Mouse (Mus musculus) limb, embryonic 10.5 days (tissue): ENCODE data around the gene Pabpc4. TPM values are rescaled to one million over a fixed set of nuclear protein-coding genes. Genes with fewer than 3 reads are reported as not detected.
"Not testable (repeated sequence)": the region's sequence is repeated elsewhere in the genome, so short reads cannot be mapped to it uniquely, and the experiment has no call there.

Source experiments
- DNase-seq: peaks from one replicate; pipeline ENCODE4 v3.0.0-alpha.2; 2017; ENCODE audit warnings: low spot score
- H3K27ac ChIP-seq: fragments of 300-500 bp; sonication (generic); 2 replicates; pipeline ENCODE4 v1.5.1; 2016; ENCODE audit warnings: mild to moderate bottlenecking
- H3K27me3 ChIP-seq: fragments of 300-500 bp; sonication (generic); 2 replicates; pipeline ENCODE4 v1.6.1; 2016; ENCODE audit warnings: low read depth, mild to moderate bottlenecking; ENCODE audit not compliant: poor library complexity, severe bottlenecking
- H3K36me3 ChIP-seq: fragments of 300-500 bp; sonication (generic); 2 replicates; pipeline ENCODE4 v1.6.1; 2016; ENCODE audit warnings: mild to moderate bottlenecking, moderate library complexity
- H3K4me1 ChIP-seq: fragments of 300-500 bp; sonication (generic); 2 replicates; pipeline ENCODE4 v1.6.1; 2016
- H3K4me3 ChIP-seq: fragments of 300-500 bp; sonication (generic); 2 replicates; pipeline ENCODE4 v1.5.1; 2016; ENCODE audit warnings: mild to moderate bottlenecking, moderate library complexity
- H3K9me3 ChIP-seq: fragments of 300-500 bp; sonication (generic); replicated peaks from 2 replicates; pipeline ENCODE4 v1.6.1; 2016; ENCODE audit warnings: mild to moderate bottlenecking
- WGBS: fragments of 180-500 bp; shearing (Covaris S2); methylation state at CpG from one replicate; pipeline ENCODE4 v1.1.7; 2016; 5-methylcytosine and 5-hydroxymethylcytosine counted together
- polyA plus RNA-seq: library from polyadenylated mRNA; unstranded; fragments of >200 nt; fragmentation: Nextera tagmentation; extraction: Ambion mirVana; gene quantifications from 2 replicates; pipeline ENCODE4 v1.2.1, GENCODE M21; 2016

Gene Pabpc4
- polyA plus RNA-seq, 1 experiment from 2014 or later, result 54.1 TPM

DNA sequence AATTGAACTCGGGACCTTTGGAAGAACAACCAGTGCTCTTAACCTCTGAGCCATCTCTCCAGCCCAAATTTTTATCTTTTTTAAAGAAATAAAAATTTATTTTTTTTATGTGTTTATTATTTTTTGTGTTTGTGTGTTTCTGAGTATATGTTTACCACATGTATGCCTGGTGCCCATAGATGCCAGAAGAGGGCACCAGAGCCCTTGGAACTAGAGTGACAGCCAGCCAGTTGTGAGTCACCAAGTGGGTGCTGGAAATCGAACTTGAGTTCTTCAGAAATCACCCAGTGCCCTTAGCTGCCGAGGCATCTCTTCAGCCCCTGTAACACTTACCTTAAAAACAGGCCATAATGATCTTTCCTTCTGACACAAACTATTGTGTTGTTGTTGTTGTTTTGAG, 8.9 kb downstream of the Pabpc4 start:
- no peak overlapping the region for H3K4me3 ChIP-seq
- DNase-seq, result no peak
- WGBS, result 90% methylated on average over 3 of the region's 3 CpGs
- H3K9me3 ChIP-seq, result no peaks in the 10 kb centered on the region
- no peaks in the 10 kb centered on the region for H3K4me1 ChIP-seq
- H3K27ac ChIP-seq, result no peak overlapping the region
- no peaks in the 10 kb centered on the region for H3K27me3 ChIP-seq
- no peaks in the 10 kb centered on the region for H3K36me3 ChIP-seq

DNA sequence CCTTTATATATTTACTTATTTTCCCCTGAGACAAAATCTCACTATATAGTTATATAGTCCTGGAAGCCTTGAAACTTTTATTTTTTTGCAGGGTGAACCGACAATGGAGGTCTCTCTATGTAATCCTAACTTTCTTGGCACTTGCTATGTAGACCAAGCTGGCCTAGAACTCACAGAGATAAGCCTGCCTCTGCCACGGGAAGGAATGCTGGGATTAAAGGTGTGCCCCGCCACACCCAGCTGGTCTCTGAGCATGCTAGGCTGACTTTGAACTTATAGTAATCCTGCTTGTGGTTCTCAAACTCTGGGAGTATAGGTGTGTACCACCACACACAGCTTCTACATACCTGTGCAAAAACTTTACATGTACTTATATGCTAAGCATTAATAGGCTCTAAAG, 18.0 kb downstream of the Pabpc4 start:
- no peaks in the 10 kb centered on the region for H3K9me3 ChIP-seq
- no peak overlapping the region for H3K27ac ChIP-seq
- H3K4me3 ChIP-seq, result no peak overlapping the region
- peaks cover 13% of the 10 kb centered on the region for H3K36me3 ChIP-seq
- no peaks in the 10 kb centered on the region for H3K27me3 ChIP-seq
- H3K4me1 ChIP-seq, result peaks cover 15% of the 10 kb centered on the region
- WGBS, result 69% methylated on average over 3 of the region's 3 CpGs
- no peak for DNase-seq

DNA sequence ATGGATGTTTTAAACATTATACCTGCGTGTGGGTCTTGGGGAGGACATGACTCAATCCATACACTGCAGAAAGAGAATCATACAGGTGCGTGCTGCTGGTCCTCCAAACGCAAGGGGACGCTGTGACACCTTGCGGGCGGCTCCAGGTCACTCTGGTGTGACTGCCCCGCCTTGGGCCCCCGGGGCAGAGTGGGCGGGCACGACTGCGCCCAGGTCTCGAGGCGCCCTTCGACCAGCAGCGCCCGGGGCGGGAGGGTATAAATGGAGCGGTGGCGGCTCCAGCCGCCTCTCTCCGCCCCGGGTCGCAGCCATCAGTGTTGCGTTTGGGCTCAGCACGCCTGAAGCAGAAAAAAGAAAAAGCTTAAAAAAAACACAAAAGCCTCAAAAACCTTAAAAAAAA, 20.3 kb downstream of the Pabpc4 start:
- peak overlapping the region; percentile 66 for H3K4me3 ChIP-seq
- WGBS, result under 1% methylated on average over 25 of the region's 25 CpGs
- peak; percentile 97 for DNase-seq
- no peaks in the 10 kb centered on the region for H3K9me3 ChIP-seq
- no peaks in the 10 kb centered on the region for H3K27me3 ChIP-seq
- peaks cover 37% of the 10 kb centered on the region for H3K36me3 ChIP-seq
- H3K27ac ChIP-seq, result peak overlapping the region; percentile 77; the same call in 1 of the 2 replicates
- H3K4me1 ChIP-seq, result peaks cover 28% of the 10 kb centered on the region

DNA sequence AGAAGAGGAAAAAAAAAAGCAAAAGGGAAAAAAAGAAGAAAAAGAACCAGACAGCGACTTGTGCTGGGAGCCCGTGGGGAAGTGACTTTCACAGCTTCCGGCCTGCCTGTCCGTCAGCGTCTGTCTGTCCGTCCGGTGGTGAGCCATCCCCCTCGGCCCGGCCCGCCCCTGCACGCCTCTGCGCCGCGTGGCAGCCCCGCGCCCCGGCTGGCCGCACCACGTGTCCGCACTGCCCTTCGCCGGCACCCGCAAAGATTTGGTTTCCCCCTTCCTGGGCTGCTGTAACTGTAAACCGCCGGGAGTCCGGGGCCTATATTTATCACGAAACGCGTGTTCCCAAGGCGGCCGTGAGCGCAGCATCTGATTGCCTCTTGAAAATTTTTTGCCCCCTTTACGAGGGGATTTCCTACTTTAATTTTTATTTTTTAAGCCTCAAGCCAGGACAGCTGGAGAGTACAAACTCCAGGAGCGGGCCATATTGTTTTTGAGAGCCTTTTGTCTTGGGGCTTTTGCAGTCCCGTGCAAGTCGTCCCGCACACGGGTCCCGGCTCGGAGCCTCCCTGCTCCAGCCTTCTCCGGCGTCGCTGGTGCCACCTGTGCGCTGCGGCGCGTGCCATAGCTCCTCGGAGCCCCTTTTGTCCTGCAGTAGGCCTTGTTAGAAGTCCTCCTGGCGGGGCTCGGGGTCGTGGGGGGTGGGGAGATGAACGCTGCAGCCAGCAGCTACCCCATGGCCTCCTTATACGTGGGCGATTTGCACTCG, 20.9 kb downstream of the Pabpc4 start:
- H3K27ac ChIP-seq, result peak overlapping the region; percentile 76

DNA sequence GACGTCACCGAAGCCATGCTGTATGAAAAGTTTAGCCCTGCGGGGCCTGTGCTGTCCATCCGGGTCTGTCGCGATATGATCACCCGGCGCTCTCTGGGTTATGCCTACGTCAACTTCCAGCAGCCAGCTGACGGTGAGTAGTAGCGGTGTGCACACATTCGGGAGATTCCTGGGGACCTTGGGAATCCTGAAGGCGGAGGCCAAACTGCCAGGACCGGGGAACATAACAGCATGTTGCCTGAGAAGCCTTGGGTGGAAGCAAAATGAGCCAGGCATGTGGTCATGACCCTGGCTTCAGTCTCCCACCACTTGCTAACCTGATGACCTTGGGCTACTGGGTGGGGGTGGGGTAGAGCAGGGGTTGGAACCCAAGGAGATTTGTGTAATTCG, 21.5 kb downstream of the Pabpc4 start:
- DNase-seq, result peak; percentile 47
- H3K36me3 ChIP-seq, result peaks cover 48% of the 10 kb centered on the region
- H3K27ac ChIP-seq, result peak overlapping the region; percentile 76
- H3K4me1 ChIP-seq, result peaks cover 30% of the 10 kb centered on the region
- not testable (repeated sequence) for H3K27me3 ChIP-seq, H3K9me3 ChIP-seq
- under 1% methylated on average over 13 of the region's 15 CpGs for WGBS
- H3K4me3 ChIP-seq, result peak overlapping the region; percentile 66

More for the DNA sequence above, 20.9 kb downstream of the Pabpc4 start:
- not testable (repeated sequence) for H3K27me3 ChIP-seq, DNase-seq, H3K9me3 ChIP-seq
- peak overlapping the region; percentile 66 for H3K4me3 ChIP-seq
- H3K4me1 ChIP-seq, result peaks cover 28% of the 10 kb centered on the region
- under 1% methylated on average over 46 of the region's 55 CpGs for WGBS
- peaks cover 43% of the 10 kb centered on the region for H3K36me3 ChIP-seq

DNA sequence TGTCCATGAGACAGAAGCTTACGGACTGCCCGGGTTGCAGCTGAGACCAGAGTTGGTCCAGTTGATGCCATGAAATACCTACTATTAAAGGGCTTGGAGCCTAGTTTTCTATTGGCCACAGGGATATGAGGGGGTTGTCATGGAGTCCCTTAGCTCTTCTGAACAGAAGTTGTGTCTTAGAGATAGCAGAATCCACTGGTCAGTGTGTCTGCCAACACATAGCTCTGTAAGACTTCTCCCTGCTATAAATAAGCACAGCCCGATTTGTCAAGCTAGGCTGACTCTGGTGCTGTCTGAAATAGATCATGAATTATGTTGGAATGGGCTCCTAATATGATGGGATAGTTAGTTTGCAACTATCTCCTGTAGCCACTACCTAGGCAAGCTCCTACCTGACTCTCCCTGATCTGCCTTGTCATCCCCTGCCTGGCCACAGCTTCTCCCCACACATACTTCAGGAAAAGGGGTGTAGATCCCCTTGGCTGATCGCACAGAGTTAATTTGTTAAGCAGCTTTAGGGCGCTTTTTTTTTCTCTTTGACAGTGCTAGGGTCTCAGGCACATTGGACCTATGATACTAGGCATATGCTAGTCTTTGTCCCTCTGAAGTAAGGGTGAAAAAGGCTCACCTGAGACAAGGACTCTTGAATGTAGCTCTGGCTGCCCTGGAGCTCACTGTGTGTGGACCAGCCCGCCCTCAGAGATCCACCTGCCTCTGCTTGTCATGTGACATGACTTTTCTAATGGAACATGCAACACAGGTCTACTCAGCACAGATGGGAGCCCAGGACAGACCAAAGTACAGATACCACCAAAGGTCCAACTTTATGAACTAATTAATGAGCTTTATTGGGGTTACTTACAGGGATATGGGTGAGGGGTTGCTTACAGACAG, 22.8 kb downstream of the Pabpc4 start:
- Histone ChIP-seq H3K36me3 (peaks cover 61% of the 10 kb centered on the region), H3K27ac (no peak overlapping the region)
- WGBS, result 79% methylated on average over 6 of the region's 6 CpGs

DNA sequence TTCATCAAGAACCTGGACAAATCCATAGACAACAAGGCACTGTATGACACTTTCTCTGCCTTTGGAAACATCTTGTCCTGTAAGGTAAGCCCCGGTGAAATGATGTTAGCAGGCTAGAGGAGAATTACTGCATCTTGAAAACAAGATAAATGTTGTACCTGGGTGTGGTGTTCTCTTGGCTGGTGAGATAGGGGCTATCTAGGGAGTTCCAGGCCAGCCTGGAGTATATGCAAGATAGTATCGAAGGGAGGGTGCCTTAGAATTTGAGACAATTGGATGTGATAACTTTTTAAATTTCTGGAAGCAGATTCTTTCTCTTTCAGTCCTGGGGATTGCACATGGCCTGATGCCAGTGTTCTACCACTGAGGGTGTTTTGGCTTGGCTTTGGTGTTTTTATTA, 24.6 kb downstream of the Pabpc4 start:
- no peaks in the 10 kb centered on the region for H3K9me3 ChIP-seq
- H3K4me3 ChIP-seq, result no peak overlapping the region
- no peak for DNase-seq
- H3K27ac ChIP-seq, result no peak overlapping the region
- H3K27me3 ChIP-seq, result no peaks in the 10 kb centered on the region
- WGBS, result 94% methylated on average over 2 of the region's 2 CpGs
- H3K4me1 ChIP-seq, result peaks cover 43% of the 10 kb centered on the region
- H3K36me3 ChIP-seq, result peaks cover 78% of the 10 kb centered on the region

More for the DNA sequence above, 22.8 kb downstream of the Pabpc4 start:
- DNase-seq, result no peak
- H3K9me3 ChIP-seq, result no peaks in the 10 kb centered on the region
- H3K27me3 ChIP-seq, result no peaks in the 10 kb centered on the region
- H3K4me3 ChIP-seq, result peak overlapping the region; percentile 66
- peaks cover 42% of the 10 kb centered on the region for H3K4me1 ChIP-seq

DNA sequence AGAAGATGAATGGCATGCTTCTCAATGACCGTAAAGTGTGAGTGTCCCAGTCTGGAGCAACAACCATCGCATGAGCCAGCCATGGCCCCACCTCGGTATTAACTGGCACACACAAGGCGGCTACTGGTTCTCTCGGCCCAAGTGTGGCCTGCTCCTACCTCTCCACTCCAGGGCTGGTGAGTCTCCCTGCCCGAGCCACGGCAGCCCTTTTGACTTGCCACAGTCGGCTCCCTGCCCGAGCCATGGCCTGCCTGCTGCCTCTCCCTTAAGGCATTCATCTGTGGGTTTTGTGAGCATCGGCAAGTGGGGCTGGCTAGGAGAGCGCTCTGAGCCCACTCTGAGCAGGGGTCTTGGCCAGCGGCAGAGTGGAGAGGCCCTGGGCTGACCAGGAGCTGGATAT, 26.9 kb downstream of the Pabpc4 start:
- Histone ChIP-seq H3K27ac (no peak overlapping the region), H3K9me3 (no peaks in the 10 kb centered on the region), H3K27me3 (no peaks in the 10 kb centered on the region), H3K4me3 (no peak overlapping the region), H3K36me3 (peaks cover 98% of the 10 kb centered on the region), H3K4me1 (peaks cover 38% of the 10 kb centered on the region)
- 89% methylated on average over 12 of the region's 12 CpGs for WGBS
- DNase-seq, result no peak

DNA sequence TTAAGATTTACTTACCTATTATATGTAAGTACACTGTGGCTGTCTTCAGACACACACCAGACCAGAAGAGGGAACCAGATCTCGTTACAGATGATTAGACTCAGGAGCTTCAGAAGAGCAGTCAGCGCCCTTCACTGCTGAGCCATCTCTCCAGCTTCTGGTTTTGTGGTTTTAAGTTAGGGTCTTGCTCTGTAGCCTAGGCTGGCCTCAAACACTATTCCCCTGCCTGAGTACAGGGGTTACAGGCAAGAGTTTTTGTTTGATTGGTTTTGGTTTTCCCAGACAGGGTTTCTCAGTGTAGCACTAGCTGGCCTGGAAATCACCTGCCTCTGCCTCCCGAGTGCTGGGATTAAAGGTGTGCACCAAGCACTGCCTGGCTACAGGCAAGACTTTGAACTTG, 30.2 kb downstream of the Pabpc4 start:
- DNase-seq, result no peak
- no peaks in the 10 kb centered on the region for H3K9me3 ChIP-seq
- no peak overlapping the region for H3K27ac ChIP-seq
- no peak overlapping the region for H3K4me3 ChIP-seq
- peaks cover 16% of the 10 kb centered on the region for H3K4me1 ChIP-seq
- no peaks in the 10 kb centered on the region for H3K27me3 ChIP-seq
- WGBS, result 88% methylated on average over 3 of the region's 3 CpGs
- peaks cover 98% of the 10 kb centered on the region for H3K36me3 ChIP-seq

DNA sequence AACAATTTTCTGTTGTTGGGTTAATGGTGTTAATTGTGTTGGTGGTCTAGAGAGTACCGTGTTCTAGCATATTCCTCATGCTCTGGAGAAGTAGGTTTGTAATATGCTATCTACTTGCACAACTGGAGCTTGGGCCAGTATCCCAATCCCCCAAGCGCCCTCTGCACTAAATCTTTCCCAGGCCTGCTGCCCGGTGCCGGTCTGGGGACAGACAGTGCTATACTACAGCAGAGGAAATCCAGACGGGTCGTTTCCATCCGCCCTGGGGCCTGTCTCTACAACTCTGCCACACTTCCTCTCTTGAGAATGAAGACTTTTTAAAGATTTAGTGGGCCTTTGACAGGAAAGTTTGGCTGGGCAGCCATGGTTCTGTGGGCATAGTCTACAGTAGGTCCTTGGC, 30.8 kb downstream of the Pabpc4 start:
- peaks cover 98% of the 10 kb centered on the region for H3K36me3 ChIP-seq
- DNase-seq, result no peak
- H3K9me3 ChIP-seq, result no peaks in the 10 kb centered on the region
- peaks cover 15% of the 10 kb centered on the region for H3K4me1 ChIP-seq
- WGBS, result 85% methylated on average over 7 of the region's 7 CpGs
- no peak overlapping the region for H3K4me3 ChIP-seq
- no peak overlapping the region for H3K27ac ChIP-seq
- no peaks in the 10 kb centered on the region for H3K27me3 ChIP-seq

DNA sequence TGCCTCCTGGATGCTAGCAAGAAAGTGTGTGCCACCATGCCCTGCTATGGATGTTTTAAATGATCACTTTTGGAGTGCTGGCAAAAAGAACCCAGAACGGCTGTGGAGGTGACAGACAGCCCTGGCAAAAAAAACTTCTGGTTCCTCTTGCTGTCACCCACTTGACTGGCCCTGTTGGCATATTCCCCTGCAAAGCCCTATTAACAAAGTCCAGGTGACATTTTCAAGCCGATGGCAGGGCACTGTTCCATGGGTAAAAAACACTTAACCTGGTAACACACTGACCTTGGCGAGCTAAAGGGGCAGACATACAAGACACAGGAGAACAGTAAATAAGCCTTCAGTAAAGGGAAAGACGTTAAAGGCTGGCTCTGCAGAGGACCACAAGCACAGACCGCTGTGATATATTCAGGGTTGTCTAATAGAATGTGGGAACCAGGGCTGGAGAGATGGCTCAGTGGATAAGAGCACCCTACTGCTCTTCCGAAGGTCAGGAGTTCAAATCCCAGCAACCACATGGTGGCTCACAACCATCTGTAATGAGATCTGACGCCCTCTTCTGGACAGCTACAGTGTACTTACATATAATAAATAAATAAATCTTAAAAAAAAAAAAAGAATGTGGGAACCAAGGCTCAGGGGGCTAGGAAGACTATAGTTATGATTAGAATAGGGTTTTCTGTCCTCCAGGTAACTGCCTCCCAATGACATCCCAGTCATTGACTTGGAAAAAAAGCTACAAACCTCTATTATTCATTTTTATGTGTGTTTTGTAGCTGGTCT, 31.7 kb downstream of the Pabpc4 start:
- peaks cover 12% of the 10 kb centered on the region for H3K4me1 ChIP-seq
- no peaks in the 10 kb centered on the region for H3K9me3 ChIP-seq
- H3K4me3 ChIP-seq, result no peak overlapping the region
- H3K27me3 ChIP-seq, result no peaks in the 10 kb centered on the region
- peaks cover 97% of the 10 kb centered on the region for H3K36me3 ChIP-seq
- no peak for DNase-seq
- H3K27ac ChIP-seq, result no peak overlapping the region
- WGBS, result 80% methylated on average over 7 of the region's 7 CpGs

DNA sequence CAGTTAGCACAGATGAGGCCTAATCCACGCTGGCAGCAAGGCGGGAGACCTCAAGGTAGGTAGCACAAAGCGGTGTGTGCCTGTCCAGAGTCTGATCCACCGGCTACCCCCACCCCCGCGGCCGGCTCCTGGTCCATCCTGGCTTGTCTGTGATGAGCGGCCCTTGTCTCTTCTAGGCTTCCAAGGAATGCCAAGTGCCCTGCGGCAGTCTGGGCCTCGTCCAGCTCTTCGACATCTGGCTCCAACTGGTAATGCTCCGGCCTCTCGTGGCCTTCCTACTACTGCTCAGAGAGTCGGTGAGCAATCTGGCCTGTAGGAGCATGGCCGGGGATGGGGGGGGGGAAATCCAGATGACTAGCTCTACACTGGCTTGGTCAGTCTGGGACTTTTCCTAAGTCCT, 32.9 kb downstream of the Pabpc4 start:
- not testable (repeated sequence) for DNase-seq, H3K4me1 ChIP-seq, H3K27ac ChIP-seq, H3K9me3 ChIP-seq, H3K27me3 ChIP-seq, H3K4me3 ChIP-seq
- WGBS, result 89% methylated on average over 15 of the region's 15 CpGs
- H3K36me3 ChIP-seq, result peaks cover 97% of the 10 kb centered on the region
